Mouse (Mus musculus) lung, embryonic 15.5 days (tissue): Measurements from ENCODE around the gene Zfp740. TPM values are rescaled to one million over a fixed set of nuclear protein-coding genes. Genes with fewer than 3 reads are reported as not detected.
A peak's percentile ranks its signal among the peaks of the same experiment; 100 is the strongest.
"Not testable (repeated sequence)": the region's sequence is repeated elsewhere in the genome, so short reads cannot be mapped to it uniquely, and the experiment has no call there.

ENCODE experiments used
- ATAC-seq: fragments of 200-750 bp; cut with Nextera tagmentation; 2 replicates; pipeline ENCODE4 v1.8.0; 2017; ENCODE audit warnings: moderate number of reproducible peaks, borderline replicate concordance; ENCODE audit not compliant: low FRiP score, low TSS enrichment; ENCODE audit errors: extremely low read depth
- H3K27ac ChIP-seq: fragments of 300-500 bp; sonication (generic); 2 replicates; pipeline ENCODE4 v1.5.1; 2015; ENCODE audit warnings: moderate library complexity, mild to moderate bottlenecking, inconsistent platforms
- H3K27me3 ChIP-seq: fragments of 300-500 bp; sonication (generic); 2 replicates; pipeline ENCODE4 v1.6.1; 2015; ENCODE audit warnings: inconsistent platforms
- H3K36me3 ChIP-seq: fragments of 300-500 bp; sonication (generic); 2 replicates; pipeline ENCODE4 v1.6.1; 2015; ENCODE audit warnings: inconsistent platforms
- H3K4me1 ChIP-seq: fragments of 300-500 bp; sonication (generic); 2 replicates; pipeline ENCODE4 v1.6.1; 2015; ENCODE audit warnings: inconsistent platforms
- H3K4me2 ChIP-seq: fragments of 300-500 bp; sonication (generic); 2 replicates; pipeline ENCODE4 v1.6.1; 2015; ENCODE audit warnings: inconsistent platforms, mild to moderate bottlenecking, moderate library complexity
- H3K4me3 ChIP-seq: fragments of 300-500 bp; sonication (generic); 2 replicates; pipeline ENCODE4 v1.5.1; 2015; ENCODE audit warnings: mild to moderate bottlenecking, inconsistent platforms
- H3K9ac ChIP-seq: fragments of 300-500 bp; sonication (generic); 2 replicates; pipeline ENCODE4 v1.6.1; 2015; ENCODE audit warnings: inconsistent platforms
- H3K9me3 ChIP-seq: fragments of 300-500 bp; sonication (generic); 2 replicates; pipeline ENCODE4 v1.6.1; 2016; ENCODE audit warnings: inconsistent platforms
- WGBS: fragments of 180-500 bp; shearing (Covaris S2); methylation state at CpG from one replicate; pipeline ENCODE4 v1.1.7; 2015; 5-methylcytosine and 5-hydroxymethylcytosine counted together
- polyA plus RNA-seq: library from polyadenylated mRNA; unstranded; fragments of >200 nt; fragmentation: Nextera tagmentation; extraction: Ambion mirVana; gene quantifications from 2 replicates; pipeline ENCODE4 v1.2.1, GENCODE M21; 2015

Zfp740 gene
- polyA plus RNA-seq, 1 experiment from 2014 or later: 67.1 TPM

GRCm38 (mm10) chr15:102214132-102214531 is 11.1 kb downstream of the Zfp740 start:
- Histone ChIP-seq H3K4me1 (peaks cover 6% of the 10 kb centered on the region; the same call in 1 of the 2 replicates), H3K27ac (no peak overlapping the region), H3K4me3 (no peak overlapping the region), H3K27me3 (no peaks in the 10 kb centered on the region), H3K9ac (no peak overlapping the region), H3K9me3 (no peaks in the 10 kb centered on the region), H3K4me2 (no peak overlapping the region), H3K36me3 (peaks cover 64% of the 10 kb centered on the region)
- 40% methylated on average over 2 of the region's 2 CpGs for WGBS
- no peak for ATAC-seq

- 71% methylated on average over 6 of the region's 6 CpGs for WGBS
- H3K36me3 ChIP-seq: peaks cover 51% of the 10 kb centered on the region
Observed at GRCm38 (mm10) chr15:102215624-102216023, 12.6 kb downstream of the Zfp740 start.

GRCm38 (mm10) chr15:102216459-102217228 is 13.6 kb downstream of the Zfp740 start:
- H3K9ac ChIP-seq: no peak overlapping the region
- no peaks in the 10 kb centered on the region for H3K9me3 ChIP-seq
- no peak overlapping the region for H3K27ac ChIP-seq
- ATAC-seq: 0 out of 2 replicates have a peak, but pooled peaks have one; percentile 13
- peaks cover 43% of the 10 kb centered on the region for H3K36me3 ChIP-seq
- H3K27me3 ChIP-seq: no peaks in the 10 kb centered on the region
- H3K4me3 ChIP-seq: no peak overlapping the region
- 77% methylated on average over 16 of the region's 16 CpGs for WGBS
- no peak overlapping the region for H3K4me2 ChIP-seq
- peaks cover 6% of the 10 kb centered on the region; the same call in 1 of the 2 replicates for H3K4me1 ChIP-seq

More at GRCm38 (mm10) chr15:102215624-102216023, 12.6 kb downstream of the Zfp740 start:
- Histone ChIP-seq H3K9me3 (no peaks in the 10 kb centered on the region), H3K4me1 (peaks cover 6% of the 10 kb centered on the region; the same call in 1 of the 2 replicates), H3K4me2 (no peak overlapping the region), H3K27me3 (no peaks in the 10 kb centered on the region), H3K9ac (no peak overlapping the region), H3K4me3 (no peak overlapping the region), H3K27ac (no peak overlapping the region)
- ATAC-seq: no peak

- Histone ChIP-seq H3K9me3 (no peaks in the 10 kb centered on the region), H3K9ac (no peak overlapping the region), H3K36me3 (peaks cover 36% of the 10 kb centered on the region), H3K4me3 (no peak overlapping the region), H3K4me1 (peaks cover 6% of the 10 kb centered on the region; the same call in 1 of the 2 replicates), H3K27ac (no peak overlapping the region), H3K4me2 (no peak overlapping the region), H3K27me3 (peaks cover 2% of the 10 kb centered on the region; the same call in 1 of the 2 replicates)
- 0 out of 2 replicates have a peak, but pooled peaks have one; percentile 30 for ATAC-seq
- WGBS: 52% methylated on average over 7 of the region's 7 CpGs
Observed at GRCm38 (mm10) chr15:102217325-102217724, 14.3 kb downstream of the Zfp740 start.

GRCm38 (mm10) chr15:102222386-102222785 is 19.3 kb downstream of the Zfp740 start:
- 57% methylated on average over 10 of the region's 10 CpGs for WGBS
- Histone ChIP-seq H3K27me3 (peaks cover 21% of the 10 kb centered on the region), H3K27ac (no peak overlapping the region), H3K4me2 (no peak overlapping the region), H3K9ac (no peak overlapping the region), H3K4me3 (no peak overlapping the region), H3K4me1 (peaks cover 9% of the 10 kb centered on the region), H3K36me3 (no peaks in the 10 kb centered on the region), H3K9me3 (no peaks in the 10 kb centered on the region)
- no peak for ATAC-seq

GRCm38 (mm10) chr15:102224186-102224991 is 21.3 kb downstream of the Zfp740 start:
- Histone ChIP-seq H3K4me3 (peak overlapping the region; percentile 40), H3K4me2 (peak overlapping the region; percentile 86), H3K27ac (no peak overlapping the region), H3K4me1 (peaks cover 9% of the 10 kb centered on the region), H3K9me3 (no peaks in the 10 kb centered on the region), H3K27me3 (peaks cover 21% of the 10 kb centered on the region), H3K9ac (peak overlapping the region; percentile 33), H3K36me3 (no peaks in the 10 kb centered on the region)
- peak; percentile 86 for ATAC-seq
- 3% methylated on average over 43 of the region's 43 CpGs for WGBS

GRCm38 (mm10) chr15:102224992-102225617 is 22.1 kb downstream of the Zfp740 start:
- ATAC-seq: no peak

GRCm38 (mm10) chr15:102225619-102226018 is 22.6 kb downstream of the Zfp740 start:
- H3K27ac ChIP-seq, H3K4me3 ChIP-seq, ATAC-seq, H3K9ac ChIP-seq, H3K4me2 ChIP-seq, H3K9me3 ChIP-seq, H3K36me3 ChIP-seq, H3K4me1 ChIP-seq: not testable (repeated sequence)
- 64% methylated on average over 6 of the region's 6 CpGs for WGBS
- H3K27me3 ChIP-seq: peaks cover 21% of the 10 kb centered on the region

More at GRCm38 (mm10) chr15:102224992-102225617, 22.1 kb downstream of the Zfp740 start:
- peaks cover 9% of the 10 kb centered on the region for H3K4me1 ChIP-seq
- H3K27ac ChIP-seq: no peak overlapping the region
- H3K4me2 ChIP-seq: peak overlapping the region; percentile 86
- peak overlapping the region; percentile 40 for H3K4me3 ChIP-seq
- H3K36me3 ChIP-seq: no peaks in the 10 kb centered on the region
- peaks cover 21% of the 10 kb centered on the region for H3K27me3 ChIP-seq
- H3K9ac ChIP-seq: no peak overlapping the region
- 11% methylated on average over 21 of the region's 21 CpGs for WGBS
- H3K9me3 ChIP-seq: no peaks in the 10 kb centered on the region

GRCm38 (mm10) chr15:102230408-102231321 is 27.6 kb downstream of the Zfp740 start:
- ATAC-seq: no peak
- WGBS: 79% methylated on average over 17 of the region's 17 CpGs

GRCm38 (mm10) chr15:102231748-102232147 is 28.7 kb downstream of the Zfp740 start, which contains the start of gene Itgb7:
Gene Itgb7 (minus strand): TSS chr15:102231944.
- H3K4me3 ChIP-seq: no peak within 1 kb of the TSS
- 36% methylated on average over 6 of the region's 6 CpGs for WGBS
- no peaks in the 10 kb centered on the region for H3K27me3 ChIP-seq
- peaks cover 20% of the 10 kb centered on the region for H3K36me3 ChIP-seq
- H3K4me2 ChIP-seq: no peak within 1 kb of the TSS
- no peaks in the 10 kb centered on the region for H3K9me3 ChIP-seq
- peak; percentile 35; the same call in 1 of the 2 replicates for ATAC-seq
- no peak within 1 kb of the TSS for H3K9ac ChIP-seq
- peaks cover 28% of the 10 kb centered on the region for H3K4me1 ChIP-seq
- H3K27ac ChIP-seq: peak within 1 kb of the TSS; percentile 8; the same call in 1 of the 2 replicates

More at GRCm38 (mm10) chr15:102230408-102231321, 27.6 kb downstream of the Zfp740 start:
- Histone ChIP-seq H3K9me3 (no peaks in the 10 kb centered on the region), H3K27ac (no peak overlapping the region), H3K36me3 (peaks cover 12% of the 10 kb centered on the region), H3K4me1 (peaks cover 23% of the 10 kb centered on the region), H3K27me3 (no peaks in the 10 kb centered on the region), H3K4me2 (no peak overlapping the region), H3K4me3 (no peak overlapping the region), H3K9ac (no peak overlapping the region)
